Mouse (Mus musculus) hindbrain, embryonic 14.5 days (tissue): ENCODE measurements around the gene Vmn1r176. TPM values are rescaled to one million over a fixed set of nuclear protein-coding genes. Genes with fewer than 3 reads are reported as not detected.
"Not testable (repeated sequence)": the region's sequence is repeated elsewhere in the genome, so short reads cannot be mapped to it uniquely, and the experiment has no call there.

ENCODE experiments used
- ATAC-seq: fragments of 200-750 bp; cut with Nextera tagmentation; 2 replicates; pipeline ENCODE4 v1.8.0; 2017; ENCODE audit warnings: moderate number of reproducible peaks, mild to moderate bottlenecking, moderate TSS enrichment, moderate library complexity; ENCODE audit not compliant: low FRiP score
- DNase-seq: peaks from one replicate; pipeline ENCODE4 v3.0.0-alpha.2; 2015; ENCODE audit warnings: low spot score
- H3K27ac ChIP-seq: fragments of 300-500 bp; sonication (generic); 2 replicates; pipeline ENCODE4 v1.5.1; 2014; ENCODE audit warnings: mild to moderate bottlenecking, moderate library complexity
- H3K27me3 ChIP-seq: fragments of 300-500 bp; sonication (generic); 2 replicates; pipeline ENCODE4 v1.6.1; 2014; ENCODE audit warnings: mild to moderate bottlenecking, low read length, mixed read lengths; ENCODE audit not compliant: control insufficient read depth, insufficient read depth
- H3K36me3 ChIP-seq: fragments of 300-500 bp; sonication (generic); replicated peaks from 2 replicates; pipeline ENCODE4 v1.6.1; 2014; ENCODE audit not compliant: control insufficient read depth, insufficient read depth
- H3K4me1 ChIP-seq: fragments of 300-500 bp; sonication (generic); replicated peaks from 2 replicates; pipeline ENCODE4 v1.6.1; 2014; ENCODE audit warnings: antibody characterized with exemption, low read length, mixed read lengths; ENCODE audit not compliant: control insufficient read depth, insufficient read depth
- H3K4me2 ChIP-seq: fragments of 300-500 bp; sonication (generic); replicated peaks from 2 replicates; pipeline ENCODE4 v1.6.1; 2014; ENCODE audit warnings: mild to moderate bottlenecking, moderate library complexity
- H3K4me3 ChIP-seq: fragments of 300-500 bp; sonication (generic); replicated peaks from 2 replicates; pipeline ENCODE4 v1.5.1; 2014; ENCODE audit warnings: mild to moderate bottlenecking, low read length
- H3K9ac ChIP-seq: fragments of 300-500 bp; sonication (generic); 2 replicates; pipeline ENCODE4 v1.6.1; 2014
- H3K9me3 ChIP-seq: fragments of 300-500 bp; sonication (generic); 2 replicates; pipeline ENCODE4 v1.6.1; 2016; ENCODE audit warnings: low read length; ENCODE audit not compliant: control insufficient read depth
- WGBS: fragments of 180-500 bp; shearing (Covaris S2); extraction: QIAGEN DNeasy Blood & Tissue Kit; methylation state at CpG from one replicate; pipeline ENCODE4 v1.1.7; 2014; 5-methylcytosine and 5-hydroxymethylcytosine counted together
- polyA plus RNA-seq: library from polyadenylated mRNA; unstranded; fragments of >200 nt; fragmentation: Nextera tagmentation; extraction: Ambion mirVana; gene quantifications from 2 replicates; pipeline ENCODE4 v1.2.1, GENCODE M21; 2014

Gene Vmn1r176
- not detected in 2 replicates for polyA plus RNA-seq

DNA sequence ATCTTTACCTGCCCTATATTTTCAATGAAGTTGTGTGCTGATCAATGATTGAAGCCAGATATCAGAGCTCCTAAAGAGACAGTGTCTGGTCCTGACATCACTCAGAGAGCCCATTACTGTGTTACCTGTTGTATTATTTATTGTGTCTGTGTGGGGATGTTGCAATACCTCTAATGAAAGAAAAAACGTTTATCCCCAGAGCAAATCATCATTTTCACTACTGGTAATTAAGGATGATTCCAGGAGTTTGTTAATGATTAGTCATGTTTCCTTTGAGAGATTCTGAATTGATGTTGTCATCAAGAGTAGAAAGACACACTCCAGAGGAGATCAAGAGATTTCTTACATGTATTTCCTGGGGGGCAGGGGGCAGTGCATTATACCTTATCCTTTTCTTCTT is at the start of gene Vmn1r176:
Vmn1r176 (minus strand) TSS at position 101 of the 400 bp plus-strand sequence.
- H3K9ac ChIP-seq, H3K4me1 ChIP-seq, H3K27me3 ChIP-seq, H3K4me2 ChIP-seq, H3K4me3 ChIP-seq, H3K27ac ChIP-seq, H3K36me3 ChIP-seq, H3K9me3 ChIP-seq, ATAC-seq, DNase-seq: not testable (repeated sequence)
- no CpG with 5 or more reads among the region's 1 CpGs for WGBS

DNA sequence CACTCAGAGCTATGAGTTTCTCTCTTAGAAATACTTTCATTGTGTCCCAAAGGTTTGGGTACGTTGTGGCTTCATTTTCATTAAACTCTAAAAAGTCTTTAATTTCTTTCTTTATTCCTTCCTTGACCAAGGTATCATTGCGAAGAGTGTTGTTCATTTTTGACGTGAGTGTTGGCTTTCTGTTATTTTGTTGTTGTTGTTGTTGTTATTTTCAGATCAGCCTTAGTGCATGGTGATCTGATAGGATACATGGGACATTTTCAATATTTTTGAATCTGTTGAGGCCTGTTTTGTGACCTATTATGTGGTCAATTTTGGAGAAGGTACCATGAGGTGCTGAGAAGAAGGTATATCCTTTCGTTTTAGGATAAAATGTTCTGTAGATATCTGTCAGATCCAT is 39.7 kb upstream of the Vmn1r176 start:
- H3K4me2 ChIP-seq, H3K9ac ChIP-seq, H3K27me3 ChIP-seq, H3K9me3 ChIP-seq, H3K36me3 ChIP-seq, H3K27ac ChIP-seq, ATAC-seq, DNase-seq, H3K4me3 ChIP-seq, H3K4me1 ChIP-seq: not testable (repeated sequence)
- 64% methylated on average over 3 of the region's 4 CpGs for WGBS

GRCm38 (mm10) chr7:23866349-23866748 is 29.2 kb upstream of the Vmn1r176 start, which contains the start of gene Vmn1r177:
Vmn1r177 (minus strand) TSS chr7:23866449.
- not testable (repeated sequence) for H3K4me3 ChIP-seq, H3K9ac ChIP-seq, H3K4me2 ChIP-seq, H3K27me3 ChIP-seq, DNase-seq, H3K9me3 ChIP-seq, H3K4me1 ChIP-seq, H3K36me3 ChIP-seq, H3K27ac ChIP-seq, ATAC-seq
- WGBS: 28% methylated on average over 1 of the region's 1 CpGs

GRCm38 (mm10) chr7:23810543-23810942 is 26.6 kb downstream of the Vmn1r176 start, which contains the start of gene Vmn1r175:
Vmn1r175 (minus strand) TSS chr7:23810643.
- not testable (repeated sequence) for H3K9ac ChIP-seq, H3K4me1 ChIP-seq, H3K27ac ChIP-seq, H3K36me3 ChIP-seq, H3K4me2 ChIP-seq, ATAC-seq, H3K4me3 ChIP-seq, H3K27me3 ChIP-seq, DNase-seq
- peaks cover 14% of the 10 kb centered on the region; the same call in 1 of the 2 replicates for H3K9me3 ChIP-seq

- H3K4me3 ChIP-seq: no peak overlapping the region
- ATAC-seq (no peak), DNase-seq (no peak)
- no peaks in the 10 kb centered on the region for H3K36me3 ChIP-seq
- H3K27ac ChIP-seq: no peak overlapping the region
- 83% methylated on average over 6 of the region's 6 CpGs for WGBS
- H3K27me3 ChIP-seq: no peaks in the 10 kb centered on the region
- H3K4me1 ChIP-seq: no peaks in the 10 kb centered on the region
- no peak overlapping the region for H3K4me2 ChIP-seq
- H3K9me3 ChIP-seq: peaks cover 52% of the 10 kb centered on the region
- no peak overlapping the region for H3K9ac ChIP-seq
Measured at GRCm38 (mm10) chr7:23784526-23784925, 52.6 kb downstream of the Vmn1r176 start.

Other genes starting within 250 kb of the Vmn1r176 start
- gene Vmn1r170, start 231.2 kb downstream of the Vmn1r176 start, polyA plus RNA-seq: not detected in 2 replicates
- not detected in 2 replicates for gene Vmn1r171, start 206.7 kb downstream of the Vmn1r176 start, polyA plus RNA-seq
- not detected in 2 replicates for gene Vmn1r172, start 179.1 kb downstream of the Vmn1r176 start, polyA plus RNA-seq
- not detected in 2 replicates for gene Vmn1r173, start 136.7 kb downstream of the Vmn1r176 start, polyA plus RNA-seq
- gene Vmn1r174, start 85.1 kb downstream of the Vmn1r176 start, polyA plus RNA-seq: not detected in 2 replicates
- not detected in 2 replicates for gene Vmn1r175, start 26.7 kb downstream of the Vmn1r176 start, polyA plus RNA-seq
- gene Vmn1r177, start 29.1 kb upstream of the Vmn1r176 start, polyA plus RNA-seq: not detected in 2 replicates
- not detected in 2 replicates for gene Vmn1r178, start 54.6 kb upstream of the Vmn1r176 start, polyA plus RNA-seq
- not detected in 2 replicates for gene Vmn1r179, start 89.6 kb upstream of the Vmn1r176 start, polyA plus RNA-seq
- gene Vmn1r180, start 113.3 kb upstream of the Vmn1r176 start, polyA plus RNA-seq: not detected in 2 replicates
- gene Vmn1r181, start 137.2 kb upstream of the Vmn1r176 start, polyA plus RNA-seq: not detected in 2 replicates
- not detected in 2 replicates for gene V1rd19, start 164.3 kb upstream of the Vmn1r176 start, polyA plus RNA-seq
- gene Vmn1r183, start 215.9 kb upstream of the Vmn1r176 start, polyA plus RNA-seq: not detected in 2 replicates
- gene Zfp180, start 244.6 kb upstream of the Vmn1r176 start, polyA plus RNA-seq: 34.3 and 39.6 TPM in 2 replicates